24 mouse cellular contexts compared by ENCODE assay signal in the genomic region with DNA sequence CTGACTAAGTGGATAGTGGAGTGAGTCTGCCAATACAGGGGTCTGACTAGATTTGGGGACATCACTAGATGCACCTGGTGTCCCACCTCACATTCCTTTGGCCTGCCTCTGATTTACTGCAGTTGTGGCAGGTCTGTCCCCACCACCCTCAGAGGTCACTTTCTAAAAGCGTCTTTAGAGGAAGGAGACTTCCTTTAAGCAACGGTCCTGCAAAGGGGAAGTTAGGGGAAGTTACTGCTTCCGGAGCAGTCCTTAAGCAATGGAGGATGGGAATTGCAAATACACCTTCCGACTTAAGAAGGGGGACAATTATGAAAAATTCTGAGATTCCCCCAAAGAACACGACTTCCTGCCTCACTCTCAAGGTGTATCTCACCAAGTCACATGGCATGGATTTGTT. TPM values are rescaled to one million over a fixed set of nuclear protein-coding genes. Genes with fewer than 3 reads are reported as not detected.
A peak's percentile ranks its signal among the peaks of the same experiment; 100 is the strongest.
DNase-seq lines count a peak whose midpoint lies in the region; ATAC-seq and TF ChIP-seq lines count a peak whose summit lies in the region.
"Had no signal": no experiment of that assay in that cellular context is flagged by ENCODE, and none has a peak within 500 bp of the region (broad histone marks: within the 10 kb centered on the region; RNA-seq: fewer than 3 reads in every experiment).

No protein-coding gene starts in this region.

- no peak for TF ChIP-seq CTCF in liver, adult 2 months (IDR thresholded peaks at IDR 0.05; ENCODE audit: low read depth, low read length)
- TF ChIP-seq CTCF in layer of hippocampus, adult 2 months (conservative IDR thresholded peaks at IDR 0.05), result no peak

- 68% methylated on average over 5 of the region's 5 CpGs for WGBS in liver, adult 2 months

- no peak overlapping the region for H3K27ac ChIP-seq in liver, adult 2 months (replicated peaks; ENCODE audit: insufficient read depth, low read depth, low read length)
- H3K27ac ChIP-seq in layer of hippocampus, adult 2 months, result no peak overlapping the region
- H3K27ac ChIP-seq: embryonic facial prominence, embryonic 12.5 days; heart, embryonic 15.5 days; hindbrain, embryonic 10.5 days; intestine, embryonic 15.5 days; lung, embryonic 15.5 days; midbrain, embryonic 10.5 days had no signal

- H3K4me3 ChIP-seq in liver, adult 2 months (ENCODE audit: insufficient read depth, low read depth, low read length), result no peak overlapping the region
- peak overlapping the region; percentile 47 for H3K4me3 ChIP-seq in megakaryocyte, embryonic 14.5 days (replicated peaks)
- H3K4me3 ChIP-seq in layer of hippocampus, adult 2 months, result no peak overlapping the region
- H3K4me3 ChIP-seq: embryonic facial prominence, embryonic 12.5 days; heart, embryonic 15.5 days; hindbrain, embryonic 10.5 days; intestine, embryonic 15.5 days; lung, embryonic 15.5 days; midbrain, embryonic 10.5 days had no signal

- no peaks in the 10 kb centered on the region for H3K27me3 ChIP-seq in liver, adult 2 months (ENCODE audit: control insufficient read depth, insufficient read depth, low read length)
- no peaks in the 10 kb centered on the region for H3K27me3 ChIP-seq in megakaryocyte, embryonic 14.5 days (replicated peaks)
- H3K27me3 ChIP-seq: embryonic facial prominence, embryonic 12.5 days; heart, embryonic 15.5 days; intestine, embryonic 15.5 days; lung, embryonic 15.5 days had no signal

- peak; percentile 25 for DNase-seq in liver, adult 2 months (ENCODE audit: extremely low read depth, low read depth, low spot score)
- DNase-seq in liver (no peak), 416B (ENCODE audit: low read depth) (peak; percentile 82)
- DNase-seq in left cerebral cortex, postnatal 10 days (ENCODE audit: extremely low spot score in 1 of 2, low spot score in 2 of 2), result no peak
- no peak for DNase-seq in spleen, adult 12 weeks (ENCODE audit: low spot score)
- no peak for DNase-seq in layer of hippocampus, adult 2 months (ENCODE audit: low spot score in 2 of 2)
- DNase-seq: adrenal gland, postnatal 36 days; cerebellum, adult 11-12 months; cerebellum, postnatal 10 days; forebrain, postnatal 0 days; gastrocnemius, postnatal 36 days; kidney, postnatal 25 days; right cerebral cortex, adult 18-20 months had no signal

- peaks cover 27% of the 10 kb centered on the region for H3K9me3 ChIP-seq in megakaryocyte, embryonic 14.5 days
- H3K9me3 ChIP-seq: embryonic facial prominence, embryonic 12.5 days; heart, embryonic 15.5 days; intestine, embryonic 15.5 days; lung, embryonic 15.5 days had no signal

- no peaks in the 10 kb centered on the region for H3K4me1 ChIP-seq in liver, adult 2 months (ENCODE audit: control insufficient read depth, insufficient read depth, low read length)
- H3K4me1 ChIP-seq in megakaryocyte, embryonic 14.5 days, result peaks cover 49% of the 10 kb centered on the region
- H3K4me1 ChIP-seq: embryonic facial prominence, embryonic 12.5 days; heart, embryonic 15.5 days; intestine, embryonic 15.5 days; lung, embryonic 15.5 days had no signal

- peak; percentile 74 for ATAC-seq in common myeloid progenitor, adult 5-6 weeks (replicated peaks; ENCODE audit: low read depth, poor library complexity, severe bottlenecking)
- ATAC-seq: forebrain, postnatal 0 days; hindbrain, embryonic 16.5 days; intestine, embryonic 15.5 days; midbrain, embryonic 16.5 days; Patski had no signal

- TF ChIP-seq POLR2A in liver, adult 2 months (IDR thresholded peaks at IDR 0.05; ENCODE audit: extremely low read depth, insufficient read depth, low read length), result no peak

- H3K79me2 ChIP-seq in liver, adult 2 months (ENCODE audit: control insufficient read depth, insufficient read depth, low read length), result no peaks in the 10 kb centered on the region

- H3K9ac ChIP-seq in liver, adult 2 months (ENCODE audit: low read depth, low read length), result no peak overlapping the region
- H3K9ac ChIP-seq: embryonic facial prominence, embryonic 12.5 days; forebrain, postnatal 0 days; heart, embryonic 15.5 days; intestine, embryonic 15.5 days; lung, embryonic 15.5 days had no signal

- no peaks in the 10 kb centered on the region for H3K36me3 ChIP-seq in liver, adult 2 months (ENCODE audit: control insufficient read depth, insufficient read depth, low read length)
- H3K36me3 ChIP-seq in megakaryocyte, embryonic 14.5 days (replicated peaks; ENCODE audit: low read length), result peaks cover 31% of the 10 kb centered on the region
- H3K36me3 ChIP-seq: embryonic facial prominence, embryonic 12.5 days; heart, embryonic 15.5 days; hindbrain, embryonic 10.5 days; intestine, embryonic 15.5 days; lung, embryonic 15.5 days; midbrain, embryonic 10.5 days had no signal

- intact Hi-C loops in left cerebral cortex, postnatal 10 days (cut with DNase I), result no loop called here

RNA-seq across cellular contexts. Expression of gene Kbtbd6, which starts 10.2 kb away (rescaled TPM):
- 0.13 and 0.18 TPM in 2 replicates for total RNA-seq in liver, adult 2 months (2014; rRNA removed)
- not detected in 2 replicates for polyA plus RNA-seq in liver, adult 2 months (2012; rRNA removed)
- total RNA-seq in common myeloid progenitor, adult 5-6 weeks (2017), result 2.9 and 7.1 TPM in 2 replicates
- polyA plus RNA-seq in megakaryocyte, embryonic 14.5 days (2012; ENCODE audit: insufficient read depth, low replicate concordance), result 0.20 and 0.79 TPM in 2 replicates
- total RNA-seq in left cerebral cortex, postnatal 10 days (2021), result 1 to 10 TPM; 1.5 to 1.7 TPM
- total RNA-seq in layer of hippocampus, adult 2 months (2021), result 1 to 10 TPM in 1 of 2 experiments, under 1 TPM in 1; 0.91 to 1.2 TPM

RNA-seq across cellular contexts. Expression of gene Kbtbd7, which starts 15.1 kb away (rescaled TPM):
- 6.6 and 7.3 TPM in 2 replicates for total RNA-seq in liver, adult 2 months (2014; rRNA removed)
- polyA plus RNA-seq in liver, adult 2 months (2012; rRNA removed), result 3.8 and 4.3 TPM in 2 replicates
- total RNA-seq in common myeloid progenitor, adult 5-6 weeks (2017), result 13.9 and 15.3 TPM in 2 replicates
- polyA plus RNA-seq in megakaryocyte, embryonic 14.5 days (2012; ENCODE audit: insufficient read depth, low replicate concordance), result 1.2 and 3.8 TPM in 2 replicates
- total RNA-seq in left cerebral cortex, postnatal 10 days (2021), result 10 to 100 TPM; 39.9 to 40.5 TPM
- total RNA-seq in layer of hippocampus, adult 2 months (2021), result 10 to 100 TPM; 39.9 to 44.0 TPM

RNA-seq across cellular contexts. Expression of gene Elf1, which starts 39.6 kb away (rescaled TPM):
- total RNA-seq in liver, adult 2 months (2014; rRNA removed), result 13.8 and 15.9 TPM in 2 replicates
- polyA plus RNA-seq in liver, adult 2 months (2012; rRNA removed), result 5.1 and 6.4 TPM in 2 replicates
- 270 and 285 TPM in 2 replicates for total RNA-seq in common myeloid progenitor, adult 5-6 weeks (2017)
- 1.5 and 3.9 TPM in 2 replicates for polyA plus RNA-seq in megakaryocyte, embryonic 14.5 days (2012; ENCODE audit: insufficient read depth, low replicate concordance)
- total RNA-seq in left cerebral cortex, postnatal 10 days (2021), result 1 to 10 TPM; 4.8 to 5.0 TPM
- total RNA-seq in layer of hippocampus, adult 2 months (2021), result 1 to 10 TPM; 4.6 to 4.8 TPM

RNA-seq across cellular contexts. Expression of gene Wbp4, which starts 39.9 kb away (rescaled TPM):
- total RNA-seq in liver, adult 2 months (2014; rRNA removed), result 6.1 and 7.7 TPM in 2 replicates
- polyA plus RNA-seq in liver, adult 2 months (2012; rRNA removed), result 2.1 and 2.5 TPM in 2 replicates
- 81.4 and 84.9 TPM in 2 replicates for total RNA-seq in common myeloid progenitor, adult 5-6 weeks (2017)
- 3.9 and 4.4 TPM in 2 replicates for polyA plus RNA-seq in megakaryocyte, embryonic 14.5 days (2012; ENCODE audit: insufficient read depth, low replicate concordance)
- total RNA-seq in left cerebral cortex, postnatal 10 days (2021), result 10 to 100 TPM; 42.6 to 44.1 TPM
- 10 to 100 TPM; 50.4 to 52.8 TPM for total RNA-seq in layer of hippocampus, adult 2 months (2021)

RNA-seq across cellular contexts. Expression of gene Mtrf1, which starts 43.9 kb away (rescaled TPM):
- total RNA-seq in liver, adult 2 months (2014; rRNA removed), result 7.8 and 10.3 TPM in 2 replicates
- 2.2 and 2.3 TPM in 2 replicates for polyA plus RNA-seq in liver, adult 2 months (2012; rRNA removed)
- total RNA-seq in common myeloid progenitor, adult 5-6 weeks (2017), result 19.4 and 27.9 TPM in 2 replicates
- polyA plus RNA-seq in megakaryocyte, embryonic 14.5 days (2012; ENCODE audit: insufficient read depth, low replicate concordance), result 0.21 TPM in 1 of 2 replicates, not detected in the other
- 1 to 10 TPM; 5.0 to 6.1 TPM for total RNA-seq in left cerebral cortex, postnatal 10 days (2021)
- total RNA-seq in layer of hippocampus, adult 2 months (2021), result 1 to 10 TPM; 6.0 to 6.2 TPM

Comparison
In these comparisons a context has a peak if more than half of its experiments do, and no peak if none do; other contexts are left out.
1. DNase-seq: peak in liver, adult 2 months (single experiment) and 416B (single experiment); none in liver (single experiment), left cerebral cortex, postnatal 10 days (0 of 2), spleen, adult 12 weeks (single experiment) and layer of hippocampus, adult 2 months (0 of 2).
2. RNA of gene Elf1, which starts 39.6 kb away (total RNA-seq): 270 to 285 TPM in common myeloid progenitor, adult 5-6 weeks; 13.8 to 15.9 TPM in liver, adult 2 months, 4.8 to 5.0 TPM in left cerebral cortex, postnatal 10 days and 4.6 to 4.8 TPM in layer of hippocampus, adult 2 months; every median in the first group is over 10 times any median in the second.